Mouse (Mus musculus) lung, postnatal 0 days (tissue): ENCODE data around the gene Fbxl13. TPM values are rescaled to one million over a fixed set of nuclear protein-coding genes. Genes with fewer than 3 reads are reported as not detected.

ENCODE experiments used
- ATAC-seq: fragments of 200-750 bp; cut with Nextera tagmentation; 2 replicates; pipeline ENCODE4 v1.8.0; 2017; ENCODE audit warnings: moderate library complexity
- DNase-seq: peaks from one replicate; pipeline ENCODE4 v3.0.0-alpha.2; 2016; ENCODE audit warnings: low spot score
- H3K27ac ChIP-seq: fragments of 300-500 bp; sonication (generic); 2 replicates; pipeline ENCODE4 v1.5.1; 2014; ENCODE audit warnings: antibody characterized with exemption, mild to moderate bottlenecking, low read length, mixed read lengths
- H3K27me3 ChIP-seq: fragments of 300-500 bp; sonication (generic); replicated peaks from 2 replicates; pipeline ENCODE4 v1.6.1; 2014; ENCODE audit warnings: low read length, mixed read lengths; ENCODE audit not compliant: insufficient read depth
- H3K36me3 ChIP-seq: fragments of 300-500 bp; sonication (generic); 2 replicates; pipeline ENCODE4 v1.6.1; 2014; ENCODE audit warnings: low read length, mixed read lengths; ENCODE audit not compliant: insufficient read depth
- H3K4me1 ChIP-seq: fragments of 300-500 bp; sonication (generic); 2 replicates; pipeline ENCODE4 v1.6.1; 2014; ENCODE audit warnings: antibody characterized with exemption, low read depth, low read length, mixed read lengths; ENCODE audit not compliant: insufficient read depth
- H3K4me2 ChIP-seq: fragments of 300-500 bp; sonication (generic); replicated peaks from 2 replicates; pipeline ENCODE4 v1.6.1; 2014; ENCODE audit warnings: low read depth, mild to moderate bottlenecking, low read length, moderate library complexity, mixed read lengths
- H3K4me3 ChIP-seq: fragments of 300-500 bp; sonication (generic); 2 replicates; pipeline ENCODE4 v1.5.1; 2014; ENCODE audit warnings: low read depth, low read length
- H3K9ac ChIP-seq: fragments of 300-500 bp; sonication (generic); replicated peaks from 2 replicates; pipeline ENCODE4 v1.6.1; 2014; ENCODE audit warnings: low read depth, mild to moderate bottlenecking
- H3K9me3 ChIP-seq: fragments of 300-500 bp; sonication (generic); 2 replicates; pipeline ENCODE4 v1.6.1; 2016; ENCODE audit warnings: low read length, mixed read lengths
- CTCF ChIP-seq: IDR thresholded peaks from 2 replicates; pipeline ENCODE4 v1.5.1; 2016; ENCODE audit warnings: antibody characterized with exemption, mild to moderate bottlenecking
- EP300 ChIP-seq: IDR thresholded peaks from 2 replicates; pipeline ENCODE4 v1.6.1; 2016; ENCODE audit warnings: antibody characterized with exemption, mild to moderate bottlenecking, control low read depth
- WGBS: fragments of 180-500 bp; shearing (Covaris S2); extraction: QIAGEN DNeasy Blood & Tissue Kit; methylation state at CpG from one replicate; pipeline ENCODE4 v1.1.7; 2014; 5-methylcytosine and 5-hydroxymethylcytosine counted together
- polyA plus RNA-seq: library from polyadenylated mRNA; unstranded; fragments of >200 nt; fragmentation: Nextera tagmentation; extraction: Ambion mirVana; gene quantifications from 2 replicates; pipeline ENCODE4 v1.2.1, GENCODE M21; 2015

The Fbxl13 gene
- polyA plus RNA-seq, 1 experiment from 2014 or later = 1.1 TPM

DNA sequence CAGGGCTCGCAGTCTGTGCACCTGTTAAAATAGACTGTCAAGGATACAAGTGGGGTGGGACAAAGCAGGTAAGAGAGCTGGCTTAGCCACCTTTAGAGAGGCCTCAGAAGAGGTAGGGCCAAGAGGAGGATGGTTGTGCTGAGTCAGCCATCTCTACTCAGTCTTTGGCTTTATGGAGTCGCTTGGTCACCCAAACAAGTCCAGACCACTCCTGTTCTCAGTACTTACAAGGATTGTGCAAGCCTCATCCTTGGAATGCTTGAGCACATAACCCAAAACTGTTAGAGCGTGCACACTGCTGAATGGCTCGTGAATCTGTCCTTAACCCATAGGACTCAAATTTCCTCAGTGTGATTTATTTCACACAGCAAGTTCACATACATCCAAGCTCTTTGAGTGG, 91.7 kb downstream of the Fbxl13 start:
- H3K4me1 ChIP-seq = no peaks in the 10 kb centered on the region
- no peak for TF ChIP-seq EP300
- TF ChIP-seq CTCF = no peak
- peak; percentile 62 for ATAC-seq

DNA sequence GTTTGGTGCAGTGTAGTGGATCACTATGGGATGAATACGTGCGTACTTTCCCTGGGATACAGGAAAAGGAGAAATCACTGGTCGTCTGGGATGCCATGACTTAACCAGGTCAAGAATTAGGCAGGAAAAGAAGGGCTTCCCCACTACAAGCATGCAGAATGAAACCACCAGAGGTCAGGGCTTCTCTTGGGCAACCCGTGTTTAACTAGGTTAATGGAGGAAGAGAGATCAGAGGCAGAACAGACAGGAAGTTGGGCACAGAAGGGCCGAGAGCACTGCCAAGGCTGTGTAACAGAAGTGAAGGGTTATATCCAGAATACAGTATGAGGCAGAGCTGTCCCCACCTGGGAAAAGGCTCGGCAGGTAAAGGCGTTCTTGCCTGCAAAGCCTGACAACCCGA, 98.4 kb downstream of the Fbxl13 start:
- Histone ChIP-seq H3K27me3 (no peaks in the 10 kb centered on the region), H3K9me3 (no peaks in the 10 kb centered on the region), H3K4me3 (no peak overlapping the region), H3K4me1 (no peaks in the 10 kb centered on the region), H3K36me3 (no peaks in the 10 kb centered on the region), H3K27ac (no peak overlapping the region), H3K9ac (no peak overlapping the region), H3K4me2 (no peak overlapping the region)
- ATAC-seq (no peak), DNase-seq (no peak)
- TF ChIP-seq EP300 = no peak
- no peak for TF ChIP-seq CTCF
- WGBS = 72% methylated on average over 8 of the region's 8 CpGs

More for the DNA sequence above, 91.7 kb downstream of the Fbxl13 start:
- Histone ChIP-seq H3K4me2 (no peak overlapping the region), H3K9ac (no peak overlapping the region), H3K27me3 (no peaks in the 10 kb centered on the region), H3K4me3 (no peak overlapping the region), H3K36me3 (no peaks in the 10 kb centered on the region), H3K27ac (no peak overlapping the region), H3K9me3 (no peaks in the 10 kb centered on the region)
- 61% methylated on average over 4 of the region's 4 CpGs for WGBS
- peak; percentile 64 for DNase-seq

DNA sequence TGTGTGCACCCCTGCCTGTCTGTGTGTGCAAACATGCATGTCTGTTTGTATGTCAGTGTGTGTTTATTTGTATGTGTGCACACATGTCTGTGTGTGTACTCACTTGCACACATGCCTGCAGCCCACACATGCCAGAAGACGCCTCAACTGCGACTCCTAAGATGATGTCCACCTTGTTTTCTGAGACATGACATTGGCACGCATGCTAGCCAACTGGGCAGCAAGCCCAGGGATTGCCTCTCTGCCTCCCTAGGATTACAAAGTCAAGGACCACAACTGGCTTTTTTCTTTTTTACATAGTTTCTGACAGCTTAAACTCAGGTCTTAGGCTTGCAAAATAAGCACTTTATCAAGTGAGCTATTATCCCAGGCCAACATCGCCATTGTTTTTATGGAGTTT, 99.6 kb downstream of the Fbxl13 start:
- H3K9me3 ChIP-seq = no peaks in the 10 kb centered on the region
- no peak overlapping the region for H3K9ac ChIP-seq
- no peak for ATAC-seq
- no peaks in the 10 kb centered on the region for H3K36me3 ChIP-seq
- no peaks in the 10 kb centered on the region for H3K27me3 ChIP-seq
- TF ChIP-seq EP300 (no peak), CTCF (no peak)
- H3K27ac ChIP-seq = 0 out of 2 replicates have a peak overlapping the region, but pooled peaks have one; percentile 9
- no peak for DNase-seq
- no peaks in the 10 kb centered on the region for H3K4me1 ChIP-seq
- H3K4me3 ChIP-seq = no peak overlapping the region
- H3K4me2 ChIP-seq = no peak overlapping the region
- WGBS = 61% methylated on average over 4 of the region's 4 CpGs

DNA sequence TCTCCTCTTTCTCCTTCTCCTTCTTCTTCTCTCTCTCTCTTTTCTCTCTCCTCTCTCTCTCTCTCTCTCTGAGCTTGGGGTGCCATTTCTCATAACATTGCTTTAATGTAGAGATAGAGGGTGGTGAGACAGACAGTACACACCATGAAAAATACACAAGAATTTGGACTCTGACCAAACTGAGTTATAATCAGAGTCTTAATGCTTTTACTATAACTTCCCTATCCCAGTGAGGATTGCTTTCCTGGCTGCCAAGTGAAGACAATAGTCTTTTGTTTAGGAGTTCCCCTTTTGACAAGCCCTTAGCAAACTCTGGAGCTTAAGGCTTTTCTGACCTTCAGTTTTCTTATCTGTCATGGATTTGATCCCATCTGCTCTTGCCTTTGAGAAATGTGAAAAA, 100.2 kb downstream of the Fbxl13 start:
- no peaks in the 10 kb centered on the region for H3K36me3 ChIP-seq
- H3K4me2 ChIP-seq = peak overlapping the region; percentile 39
- TF ChIP-seq CTCF (no peak), EP300 (no peak)
- ATAC-seq (no peak), DNase-seq (peak; percentile 33)
- peak overlapping the region; percentile 9; the same call in 1 of the 2 replicates for H3K27ac ChIP-seq
- H3K9me3 ChIP-seq = no peaks in the 10 kb centered on the region
- H3K4me1 ChIP-seq = no peaks in the 10 kb centered on the region
- H3K9ac ChIP-seq = no peak overlapping the region
- no peak overlapping the region for H3K4me3 ChIP-seq
- H3K27me3 ChIP-seq = no peaks in the 10 kb centered on the region

DNA sequence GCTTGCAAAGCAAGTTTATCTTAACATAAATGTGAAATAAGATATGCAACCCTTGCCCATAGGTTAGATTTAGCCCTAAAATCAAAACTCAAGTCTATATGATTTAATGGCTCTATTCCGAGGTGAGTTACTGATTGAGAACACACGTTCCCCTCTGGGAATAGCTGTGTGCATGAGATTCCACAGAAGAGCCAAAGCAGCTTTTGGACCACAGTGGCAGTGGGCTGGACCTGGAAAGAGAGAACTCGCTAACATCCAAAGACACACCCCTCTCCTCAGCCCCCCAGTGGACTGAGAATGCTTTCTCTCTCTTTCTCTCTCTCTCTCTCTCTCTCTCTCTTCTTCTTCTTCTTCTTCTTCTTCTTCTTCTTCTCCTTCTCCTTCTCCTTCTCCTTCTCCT, 100.6 kb downstream of the Fbxl13 start:
- peak overlapping the region; percentile 62; the same call in 1 of the 2 replicates for H3K27ac ChIP-seq
- H3K9me3 ChIP-seq = no peaks in the 10 kb centered on the region
- H3K4me1 ChIP-seq = no peaks in the 10 kb centered on the region
- ATAC-seq (no peak), DNase-seq (peak; percentile 44)
- H3K4me2 ChIP-seq = peak overlapping the region; percentile 39
- TF ChIP-seq CTCF (no peak; the same call in 1 of the 2 replicates), EP300 (no peak)
- WGBS = 45% methylated on average over 3 of the region's 3 CpGs
- no peaks in the 10 kb centered on the region for H3K36me3 ChIP-seq
- no peak overlapping the region for H3K9ac ChIP-seq
- peak overlapping the region; percentile 32 for H3K4me3 ChIP-seq
- H3K27me3 ChIP-seq = no peaks in the 10 kb centered on the region

DNA sequence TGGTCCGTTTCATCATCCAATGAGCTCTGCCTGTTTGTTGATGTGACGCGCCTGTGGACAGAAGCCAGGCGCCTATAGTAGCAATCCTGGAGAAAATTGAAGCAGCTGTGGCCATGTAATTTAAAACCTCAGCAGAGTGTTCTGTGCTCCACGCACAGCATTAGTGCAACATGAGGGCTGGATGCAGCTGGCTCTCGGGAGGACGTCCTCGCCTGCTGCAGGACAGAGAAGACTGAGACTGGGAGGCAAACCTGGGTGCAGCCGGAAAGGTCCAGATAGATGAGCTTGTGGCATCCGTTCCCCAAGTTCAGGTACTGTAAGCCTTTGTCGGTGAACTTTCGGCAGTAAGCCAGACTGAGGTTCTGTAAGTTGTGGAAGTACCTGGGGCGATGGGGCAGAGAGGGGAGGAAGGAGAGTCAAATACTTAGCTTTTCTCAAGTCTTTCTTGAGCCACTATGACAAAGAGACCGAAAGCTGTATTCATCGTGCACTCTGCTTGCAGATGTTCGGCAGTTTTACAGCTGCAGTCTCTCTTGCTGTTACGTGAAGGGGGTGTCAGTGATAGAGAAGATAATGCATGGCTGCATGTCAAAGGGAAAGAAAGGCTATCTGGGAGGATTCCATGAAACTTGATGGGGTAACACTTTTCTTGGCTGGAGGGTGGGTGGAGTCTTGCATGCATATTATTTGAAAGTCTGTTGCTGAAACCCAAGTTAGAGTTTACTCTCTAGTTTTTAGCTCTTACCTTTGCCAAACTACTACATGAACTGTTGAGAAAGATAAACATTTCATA, 101.8 kb downstream of the Fbxl13 start, which contains the start of gene Lrrc17:
Gene Lrrc17, plus strand, starts transcription at position 151 of the 793 bp plus-strand sequence.
- Histone ChIP-seq H3K27ac (peak within 1 kb of the TSS; percentile 62), H3K4me3 (peak within 1 kb of the TSS; percentile 32), H3K4me1 (no peaks in the 10 kb centered on the region), H3K36me3 (no peaks in the 10 kb centered on the region), H3K9ac (no peak within 1 kb of the TSS), H3K9me3 (no peaks in the 10 kb centered on the region), H3K27me3 (no peaks in the 10 kb centered on the region), H3K4me2 (peak within 1 kb of the TSS; percentile 39)
- DNase-seq = peak; percentile 86
- peak; percentile 90 for ATAC-seq
- TF ChIP-seq CTCF (no peak), EP300 (peak; percentile 41; the same call in 1 of the 2 replicates)
- WGBS = 37% methylated on average over 17 of the region's 17 CpGs
